Mouse (Mus musculus): ENCODE results near the gene Aox4. TPM values are rescaled to one million over a fixed set of nuclear protein-coding genes. Genes with fewer than 3 reads are reported as not detected.

Gene Aox4
- polyA plus RNA-seq, 1 experiment from 2014 or later, result 0.24 TPM

DNA sequence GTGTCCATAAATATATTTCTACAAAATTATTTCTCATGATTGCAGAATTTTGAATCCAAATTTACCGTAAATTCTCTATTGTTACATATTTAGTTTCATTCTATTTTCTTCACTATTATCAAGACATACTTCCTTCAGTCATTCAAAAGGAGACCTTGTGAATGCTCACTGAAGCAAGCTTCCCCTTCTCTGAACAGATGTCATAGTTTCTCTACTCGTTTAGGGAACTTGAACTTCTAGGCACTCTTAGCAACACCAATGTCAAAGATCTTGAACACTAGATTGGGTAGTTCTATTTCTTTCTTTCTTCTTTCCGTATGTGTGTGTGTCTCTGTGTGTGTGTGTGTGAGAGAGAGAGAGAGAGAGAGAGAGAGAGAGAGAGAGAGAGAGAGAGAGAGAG lies 34.3 kb downstream of the Aox4 start:
- Histone ChIP-seq H3K9ac (ENCODE audit: low read length) (no peak overlapping the region), H3K27ac (replicated peaks in 1 of 2; ENCODE audit: control insufficient read depth in 1 of 2, insufficient read depth in 1 of 2, low read depth in 2 of 2, low read length in 2 of 2) (no peak overlapping the region), H3K4me1 (ENCODE audit: control insufficient read depth in 2 of 2, insufficient read depth in 2 of 2, low read length in 2 of 2) (peaks cover 0 to 2% of the 10 kb centered on the region in 2 experiments; a peak in 1 of 4 replicates), H3K4me2 (ENCODE audit: low read length) (no peak overlapping the region), H3K36me3 (ENCODE audit: control insufficient read depth, insufficient read depth, low read length) (no peaks in the 10 kb centered on the region), H3K9me3 (ENCODE audit: control insufficient read depth, low read length) (no peaks in the 10 kb centered on the region), H3K4me3 (ENCODE audit: control insufficient read depth in 1 of 2, insufficient read depth in 1 of 2, low read depth in 1 of 2, low read length in 2 of 2) (no peak overlapping the region), H3K27me3 (ENCODE audit: control insufficient read depth, insufficient read depth, low read length) (no peaks in the 10 kb centered on the region)
- no peak for ATAC-seq (ENCODE audit: insufficient number of reproducible peaks, insufficient read depth, low FRiP score, low read depth)
- 80% methylated on average over 3 of the region's 3 CpGs for WGBS

DNA sequence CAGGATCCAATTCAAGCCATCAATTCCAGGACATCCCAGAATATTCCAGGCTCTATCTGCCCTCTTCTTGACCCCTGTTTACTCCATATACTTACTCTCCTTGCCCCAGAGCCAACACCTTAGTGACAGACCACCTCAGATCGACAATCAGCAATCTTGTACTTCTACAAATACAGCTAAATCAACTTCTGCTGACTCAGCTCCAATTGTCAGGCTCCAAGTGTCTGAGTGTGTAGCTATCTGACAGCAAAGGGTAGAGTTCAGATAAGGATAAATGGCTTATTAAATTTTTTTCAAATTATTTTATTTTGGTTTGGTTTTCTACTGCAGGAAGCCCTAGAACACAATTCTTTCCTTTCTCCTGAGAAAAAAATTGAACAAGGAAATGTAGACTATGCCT lies 38.3 kb downstream of the Aox4 start:
- H3K9ac ChIP-seq (ENCODE audit: low read length), result no peak overlapping the region
- H3K36me3 ChIP-seq (ENCODE audit: control insufficient read depth, insufficient read depth, low read length), result no peaks in the 10 kb centered on the region
- H3K9me3 ChIP-seq (ENCODE audit: control insufficient read depth, low read length), result no peaks in the 10 kb centered on the region
- no peaks in the 10 kb centered on the region for H3K4me1 ChIP-seq (ENCODE audit: control insufficient read depth in 2 of 2, insufficient read depth in 2 of 2, low read length in 2 of 2)
- no peak overlapping the region for H3K4me3 ChIP-seq (ENCODE audit: control insufficient read depth in 1 of 2, insufficient read depth in 1 of 2, low read depth in 1 of 2, low read length in 2 of 2)
- no peak overlapping the region for H3K27ac ChIP-seq (replicated peaks in 1 of 2; ENCODE audit: control insufficient read depth in 1 of 2, insufficient read depth in 1 of 2, low read depth in 2 of 2, low read length in 2 of 2)
- no peak for ATAC-seq (ENCODE audit: insufficient number of reproducible peaks, insufficient read depth, low FRiP score, low read depth)
- no peak overlapping the region for H3K4me2 ChIP-seq (ENCODE audit: low read length)
- H3K27me3 ChIP-seq (ENCODE audit: control insufficient read depth, insufficient read depth, low read length), result no peaks in the 10 kb centered on the region
- 57% methylated on average over 1 of the region's 1 CpGs for WGBS

DNA sequence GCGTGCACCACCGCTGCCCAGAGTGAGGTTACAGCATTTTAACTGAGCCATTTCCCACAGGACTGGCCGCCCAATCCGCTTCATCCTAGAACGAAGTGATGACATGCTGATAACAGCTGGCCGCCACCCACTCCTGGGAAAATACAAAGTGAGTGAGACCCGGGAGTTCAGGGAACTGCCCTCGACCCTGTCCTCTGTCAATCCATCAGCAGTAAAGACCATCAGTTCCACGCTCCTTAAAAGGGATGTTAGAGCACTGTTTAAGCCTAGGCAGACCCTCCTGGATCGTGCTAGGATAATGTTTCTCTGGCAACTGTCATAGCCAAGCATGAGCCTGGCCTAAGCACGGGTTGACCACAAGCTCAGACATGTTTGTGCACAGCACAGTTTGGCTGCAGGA lies 43.3 kb downstream of the Aox4 start:
- H3K27me3 ChIP-seq (ENCODE audit: control insufficient read depth, insufficient read depth, low read length), result no peaks in the 10 kb centered on the region
- no peak for ATAC-seq (ENCODE audit: insufficient number of reproducible peaks, insufficient read depth, low FRiP score, low read depth)
- H3K9ac ChIP-seq (ENCODE audit: low read length), result no peak overlapping the region
- H3K36me3 ChIP-seq (ENCODE audit: control insufficient read depth, insufficient read depth, low read length), result no peaks in the 10 kb centered on the region
- 45% methylated on average over 11 of the region's 11 CpGs for WGBS
- no peak overlapping the region for H3K4me3 ChIP-seq (ENCODE audit: control insufficient read depth in 1 of 2, insufficient read depth in 1 of 2, low read depth in 1 of 2, low read length in 2 of 2)
- no peak overlapping the region for H3K4me2 ChIP-seq (ENCODE audit: low read length)
- no peaks in the 10 kb centered on the region for H3K9me3 ChIP-seq (ENCODE audit: control insufficient read depth, low read length)
- no peaks in the 10 kb centered on the region for H3K4me1 ChIP-seq (ENCODE audit: control insufficient read depth in 2 of 2, insufficient read depth in 2 of 2, low read length in 2 of 2)
- H3K27ac ChIP-seq (replicated peaks in 1 of 2; ENCODE audit: control insufficient read depth in 1 of 2, insufficient read depth in 1 of 2, low read depth in 2 of 2, low read length in 2 of 2), result no peak overlapping the region

DNA sequence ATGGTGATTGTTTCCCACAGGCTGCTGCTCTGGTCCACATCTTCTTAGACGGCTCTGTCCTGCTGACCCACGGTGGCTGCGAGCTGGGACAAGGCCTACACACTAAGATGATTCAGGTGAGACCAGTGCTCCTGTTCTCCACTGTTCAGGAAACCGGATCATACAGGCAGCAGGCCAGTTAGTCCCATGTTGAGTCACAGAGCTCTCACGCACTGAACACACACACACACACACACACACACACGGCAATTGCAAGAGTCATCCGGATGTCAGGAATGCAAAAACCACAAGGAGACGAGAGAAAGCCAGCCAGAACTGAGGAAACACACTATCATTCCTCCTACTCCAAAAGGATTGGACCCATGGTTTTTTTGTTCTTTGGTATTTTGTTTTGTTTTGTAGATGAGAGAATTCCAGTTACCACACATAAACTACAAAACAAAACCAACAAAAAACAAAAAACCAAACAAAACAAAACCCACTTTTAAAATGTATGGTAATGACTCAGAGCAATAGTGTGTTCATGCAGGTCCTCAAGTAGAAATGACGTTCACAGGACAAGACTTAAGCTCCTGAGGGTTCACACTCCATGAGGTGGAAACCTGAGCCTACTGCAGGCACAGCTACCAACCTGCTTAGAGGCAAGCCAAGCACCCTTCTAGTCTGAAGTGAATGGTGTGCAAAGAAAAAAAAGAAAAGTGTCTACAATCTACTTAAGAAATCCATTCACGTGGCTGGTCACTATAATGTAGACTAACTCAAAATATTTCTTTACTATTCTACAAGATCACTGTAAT lies 47.2 kb downstream of the Aox4 start:
- 71% methylated on average over 10 of the region's 10 CpGs for WGBS
- H3K4me3 ChIP-seq (ENCODE audit: control insufficient read depth in 1 of 2, insufficient read depth in 1 of 2, low read depth in 1 of 2, low read length in 2 of 2), result no peak overlapping the region

DNA sequence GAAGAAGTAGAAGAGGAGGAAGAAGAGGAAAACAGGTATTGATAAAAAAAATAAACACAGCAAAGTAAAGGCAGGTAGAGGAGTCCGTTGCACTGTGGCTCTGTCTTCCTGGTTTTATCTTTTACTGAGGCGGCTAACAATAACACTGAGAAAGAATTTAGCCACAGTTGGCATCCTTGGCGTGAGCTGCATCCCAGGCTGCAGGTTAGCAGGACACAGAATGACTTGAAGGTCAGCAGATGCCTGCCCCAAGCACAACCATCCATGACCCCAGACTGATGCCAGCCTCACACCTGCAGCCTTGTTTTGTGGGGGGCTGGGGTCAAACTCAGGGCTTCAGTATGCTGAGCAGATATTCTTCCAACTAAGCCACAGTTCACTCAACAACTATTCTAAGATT lies 50.1 kb downstream of the Aox4 start:
- Histone ChIP-seq H3K4me2 (ENCODE audit: low read length) (no peak overlapping the region), H3K4me3 (ENCODE audit: control insufficient read depth in 1 of 2, insufficient read depth in 1 of 2, low read depth in 1 of 2, low read length in 2 of 2) (no peak overlapping the region), H3K9ac (ENCODE audit: low read length) (no peak overlapping the region), H3K9me3 (ENCODE audit: control insufficient read depth, low read length) (no peaks in the 10 kb centered on the region), H3K36me3 (ENCODE audit: control insufficient read depth, insufficient read depth, low read length) (no peaks in the 10 kb centered on the region), H3K4me1 (ENCODE audit: control insufficient read depth in 2 of 2, insufficient read depth in 2 of 2, low read length in 2 of 2) (no peaks in the 10 kb centered on the region), H3K27me3 (ENCODE audit: control insufficient read depth, insufficient read depth, low read length) (no peaks in the 10 kb centered on the region), H3K27ac (replicated peaks in 1 of 2; ENCODE audit: control insufficient read depth in 1 of 2, insufficient read depth in 1 of 2, low read depth in 2 of 2, low read length in 2 of 2) (no peak overlapping the region)
- ATAC-seq (ENCODE audit: insufficient number of reproducible peaks, insufficient read depth, low FRiP score, low read depth), result no peak
- 38% methylated on average over 3 of the region's 3 CpGs for WGBS

More for the DNA sequence above, 47.2 kb downstream of the Aox4 start:
- Histone ChIP-seq H3K9ac (ENCODE audit: low read length) (no peak overlapping the region), H3K27ac (replicated peaks in 1 of 2; ENCODE audit: control insufficient read depth in 1 of 2, insufficient read depth in 1 of 2, low read depth in 2 of 2, low read length in 2 of 2) (no peak overlapping the region), H3K4me2 (ENCODE audit: low read length) (no peak overlapping the region), H3K27me3 (ENCODE audit: control insufficient read depth, insufficient read depth, low read length) (no peaks in the 10 kb centered on the region), H3K36me3 (ENCODE audit: control insufficient read depth, insufficient read depth, low read length) (no peaks in the 10 kb centered on the region), H3K4me1 (ENCODE audit: control insufficient read depth in 2 of 2, insufficient read depth in 2 of 2, low read length in 2 of 2) (no peaks in the 10 kb centered on the region), H3K9me3 (ENCODE audit: control insufficient read depth, low read length) (no peaks in the 10 kb centered on the region)
- no peak for ATAC-seq (ENCODE audit: insufficient number of reproducible peaks, insufficient read depth, low FRiP score, low read depth)

DNA sequence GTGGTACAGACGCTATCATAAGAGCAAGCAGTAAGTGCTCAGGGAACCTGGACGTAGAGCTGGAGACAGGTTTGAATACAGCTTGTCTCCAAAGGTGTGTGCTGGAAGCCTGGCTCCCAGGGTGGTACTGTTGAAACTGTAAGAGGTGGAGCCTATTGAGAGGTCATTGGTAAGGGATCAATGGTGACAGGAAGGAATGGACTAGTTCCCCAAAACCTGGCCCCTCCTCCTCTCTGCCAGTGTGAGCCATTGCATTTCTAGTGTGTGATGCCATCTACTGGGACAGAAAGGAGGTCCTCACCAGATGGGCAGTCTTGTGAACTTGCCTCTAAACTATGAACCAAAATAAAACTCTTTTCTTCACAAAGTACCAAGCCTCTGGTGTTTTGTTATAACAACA lies 58.0 kb downstream of the Aox4 start:
- no peak overlapping the region for H3K27ac ChIP-seq (replicated peaks in 1 of 2; ENCODE audit: control insufficient read depth in 1 of 2, insufficient read depth in 1 of 2, low read depth in 2 of 2, low read length in 2 of 2)
- no peak overlapping the region for H3K9ac ChIP-seq (ENCODE audit: low read length)
- WGBS, result 83% methylated on average over 2 of the region's 2 CpGs
- H3K4me2 ChIP-seq (ENCODE audit: low read length), result no peak overlapping the region
- H3K36me3 ChIP-seq (ENCODE audit: control insufficient read depth, insufficient read depth, low read length), result no peaks in the 10 kb centered on the region
- H3K4me3 ChIP-seq (ENCODE audit: control insufficient read depth in 1 of 2, insufficient read depth in 1 of 2, low read depth in 1 of 2, low read length in 2 of 2), result no peak overlapping the region
- no peaks in the 10 kb centered on the region for H3K27me3 ChIP-seq (ENCODE audit: control insufficient read depth, insufficient read depth, low read length)
- no peak for ATAC-seq (ENCODE audit: insufficient number of reproducible peaks, insufficient read depth, low FRiP score, low read depth)
- no peaks in the 10 kb centered on the region for H3K4me1 ChIP-seq (ENCODE audit: control insufficient read depth in 2 of 2, insufficient read depth in 2 of 2, low read length in 2 of 2)
- no peaks in the 10 kb centered on the region for H3K9me3 ChIP-seq (ENCODE audit: control insufficient read depth, low read length)

DNA sequence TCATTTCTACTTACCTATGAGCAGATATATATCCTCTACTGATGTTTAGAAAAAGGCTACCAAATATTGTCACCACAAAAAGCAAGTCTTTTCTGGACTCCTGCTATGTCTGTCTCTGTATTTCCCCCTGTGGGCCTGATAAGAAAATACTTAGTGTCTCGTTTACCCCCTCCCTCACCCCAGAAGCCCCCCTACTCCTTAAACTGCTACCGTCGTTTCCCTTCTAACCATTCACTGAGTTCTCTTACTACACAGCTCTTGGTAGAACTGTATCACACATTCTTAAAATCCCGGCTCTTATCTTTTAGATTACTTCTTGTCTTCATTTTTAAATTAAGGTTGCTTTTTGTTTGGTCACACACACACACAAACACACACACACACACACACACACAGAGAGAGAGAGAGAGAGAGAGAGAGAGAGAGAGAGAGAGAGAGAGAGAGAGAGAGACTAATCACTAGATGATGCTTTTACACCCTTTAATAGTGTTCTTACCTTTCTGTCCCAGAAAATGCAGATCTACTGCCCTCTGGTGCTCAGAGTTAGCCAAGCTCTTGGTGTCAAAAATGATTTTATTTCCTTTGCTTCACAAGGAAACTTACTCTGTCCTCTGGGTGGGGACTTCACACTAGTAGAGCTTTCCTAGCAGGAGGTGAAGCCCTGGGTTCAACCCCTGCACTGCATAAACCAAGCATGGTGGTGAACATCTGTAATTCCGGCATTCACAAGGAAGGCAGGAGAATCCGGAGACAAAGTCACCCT lies 60.8 kb downstream of the Aox4 start:
- Histone ChIP-seq H3K9me3 (ENCODE audit: control insufficient read depth, low read length) (no peaks in the 10 kb centered on the region), H3K27ac (replicated peaks in 1 of 2; ENCODE audit: control insufficient read depth in 1 of 2, insufficient read depth in 1 of 2, low read depth in 2 of 2, low read length in 2 of 2) (no peak overlapping the region), H3K36me3 (ENCODE audit: control insufficient read depth, insufficient read depth, low read length) (no peaks in the 10 kb centered on the region), H3K27me3 (ENCODE audit: control insufficient read depth, insufficient read depth, low read length) (no peaks in the 10 kb centered on the region), H3K9ac (ENCODE audit: low read length) (no peak overlapping the region), H3K4me1 (ENCODE audit: control insufficient read depth in 2 of 2, insufficient read depth in 2 of 2, low read length in 2 of 2) (no peaks in the 10 kb centered on the region), H3K4me3 (ENCODE audit: control insufficient read depth in 1 of 2, insufficient read depth in 1 of 2, low read depth in 1 of 2, low read length in 2 of 2) (no peak overlapping the region), H3K4me2 (ENCODE audit: low read length) (no peak overlapping the region)
- ATAC-seq (ENCODE audit: insufficient number of reproducible peaks, insufficient read depth, low FRiP score, low read depth), result no peak
- 37% methylated on average over 6 of the region's 6 CpGs for WGBS
